Mouse (Mus musculus) thymus, adult 2 months (tissue): Measurements from ENCODE around the gene Kmt2d. TPM values are rescaled to one million over a fixed set of nuclear protein-coding genes. Genes with fewer than 3 reads are reported as not detected.

ENCODE experiments used
- DNase-seq: peaks from one replicate; pipeline ENCODE4 v3.0.0; 2021
- H3K27ac ChIP-seq: fragments of 200-500 bp; 2 replicates; pipeline ENCODE4 v1.5.1; 2012; ENCODE audit warnings: low read length, control low read depth; ENCODE audit not compliant: control insufficient read depth, insufficient read depth
- H3K27me3 ChIP-seq: fragments of 200-500 bp; 2 replicates; pipeline ENCODE4 v1.6.1; 2012; ENCODE audit warnings: mild to moderate bottlenecking, low read length, moderate library complexity, mixed read lengths; ENCODE audit not compliant: control insufficient read depth, insufficient read depth
- H3K36me3 ChIP-seq: fragments of 200-500 bp; 2 replicates; pipeline ENCODE4 v1.6.1; 2012; ENCODE audit warnings: mild to moderate bottlenecking, low read length, moderate library complexity; ENCODE audit not compliant: control insufficient read depth, insufficient read depth
- H3K4me1 ChIP-seq: fragments of 200-500 bp; replicated peaks from 2 replicates; pipeline ENCODE4 v1.6.1; 2012; ENCODE audit warnings: low read length; ENCODE audit not compliant: control insufficient read depth, insufficient read depth
- H3K4me3 ChIP-seq: fragments of 200-500 bp; 2 replicates; pipeline ENCODE4 v1.5.1; 2012; ENCODE audit warnings: mild to moderate bottlenecking, low read length, control low read depth, moderate library complexity; ENCODE audit not compliant: control insufficient read depth, insufficient read depth
- CTCF ChIP-seq: fragments of 200-500 bp; IDR thresholded peaks from 2 replicates; pipeline ENCODE4 v1.5.1; 2012; ENCODE audit warnings: mild to moderate bottlenecking, control low read depth, low read length, moderate library complexity, borderline replicate concordance; ENCODE audit not compliant: control insufficient read depth, poor library complexity, insufficient read depth; ENCODE audit errors: extremely low read depth
- POLR2A ChIP-seq: fragments of 200-500 bp; IDR thresholded peaks from 2 replicates; pipeline ENCODE4 v1.6.1; 2012; ENCODE audit warnings: mild to moderate bottlenecking, low read length, control low read depth, moderate library complexity; ENCODE audit not compliant: control insufficient read depth, poor library complexity, insufficient read depth; ENCODE audit errors: extremely low read depth
- WGBS: fragments of 180-500 bp; shearing (Covaris S2); methylation state at CpG from one replicate; pipeline ENCODE4 v1.1.7; 2018; 5-methylcytosine and 5-hydroxymethylcytosine counted together
- polyA plus RNA-seq: library from polyadenylated mRNA; depleted of rRNA; stranded (reverse); fragments of >200 nt; gene quantifications from 2 replicates; pipeline ENCODE4 v1.2.3, GENCODE M21; 2012

Kmt2d gene
- polyA plus RNA-seq, 1 experiment = 69.1 TPM

DNA sequence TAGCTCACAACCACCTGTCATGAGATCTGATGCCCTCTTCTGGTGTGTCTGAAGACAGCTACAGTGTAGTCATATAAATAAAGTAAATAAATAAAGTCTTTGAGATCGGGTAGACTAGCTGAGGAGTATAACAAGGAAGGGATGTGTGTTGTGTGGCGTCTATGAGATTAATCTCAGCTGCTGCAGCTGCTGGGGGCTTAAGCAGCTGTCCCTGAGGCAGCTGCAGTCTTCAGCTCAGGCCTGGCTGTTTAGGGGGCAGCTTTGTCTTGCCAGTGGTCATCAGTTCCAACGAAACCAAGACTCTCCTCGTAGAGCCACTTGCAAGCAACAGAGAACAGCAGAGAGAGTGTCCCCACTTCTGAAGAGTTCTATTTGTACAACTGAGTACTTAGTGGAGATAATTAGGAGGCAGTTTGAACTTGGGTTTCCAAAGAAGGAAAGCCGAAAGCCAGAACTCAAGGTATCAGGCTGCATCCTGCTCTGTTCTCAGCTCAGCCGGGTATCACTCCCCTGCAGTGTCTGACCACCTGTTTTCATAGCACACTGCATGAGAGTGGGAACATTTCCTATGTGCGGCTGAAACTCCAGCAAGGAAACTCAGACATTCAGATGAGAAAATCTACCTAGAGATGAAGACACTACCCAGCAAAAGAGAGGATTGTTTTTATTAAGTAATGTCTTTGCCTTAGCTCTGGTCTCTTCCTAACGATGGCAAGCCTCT is 15.8 kb upstream of the Kmt2d start:
- no peaks in the 10 kb centered on the region; the same call in 1 of the 2 replicates for H3K27me3 ChIP-seq
- H3K27ac ChIP-seq = no peak overlapping the region
- no peak overlapping the region for H3K4me3 ChIP-seq
- 0 out of 2 replicates have a peak, but pooled peaks cover 2% of the 10 kb centered on the region for H3K4me1 ChIP-seq
- no peaks in the 10 kb centered on the region for H3K36me3 ChIP-seq
- DNase-seq = no peak
- 85% methylated on average over 8 of the region's 8 CpGs for WGBS
- TF ChIP-seq CTCF = no peak
- no peak for TF ChIP-seq POLR2A

DNA sequence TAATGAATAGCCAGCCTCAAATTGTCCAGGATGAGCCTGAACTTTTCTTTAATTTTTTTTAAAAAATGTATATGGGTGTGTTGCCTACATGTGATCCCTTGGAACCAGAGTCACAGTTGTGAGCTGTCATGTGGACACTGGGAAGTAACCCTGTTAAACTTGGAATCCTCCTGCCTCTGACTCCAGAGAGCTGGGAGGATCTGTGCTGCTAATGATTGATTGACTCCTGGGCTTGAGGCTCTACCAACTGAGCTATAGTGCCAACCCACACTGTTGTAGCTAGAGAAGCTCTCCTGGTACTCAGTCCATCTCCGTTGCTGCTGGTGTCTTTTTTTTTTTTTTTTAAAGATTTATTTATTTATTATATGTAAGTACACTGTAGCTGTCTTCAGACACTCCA is 13.1 kb upstream of the Kmt2d start:
- 88% methylated on average over 1 of the region's 1 CpGs for WGBS

DNA sequence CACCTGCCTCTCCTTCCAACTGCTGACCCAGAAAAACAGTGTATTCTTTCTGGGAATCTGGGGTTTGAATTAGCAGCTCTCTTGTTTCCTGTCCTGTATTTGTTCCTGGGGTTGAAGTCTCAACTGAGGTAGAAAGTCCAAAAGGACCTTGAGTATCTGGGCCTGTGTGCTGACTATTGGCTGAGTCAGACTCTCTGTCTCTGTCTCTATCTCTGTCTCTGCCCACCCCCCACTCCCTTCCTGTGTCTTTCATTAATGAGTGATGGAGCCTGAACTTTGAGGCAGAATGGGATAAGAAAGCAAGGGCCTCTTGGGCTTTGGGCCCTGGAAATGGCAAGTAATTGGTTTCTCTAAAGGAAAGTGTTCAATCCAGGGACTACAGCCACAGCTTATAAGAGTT is 12.7 kb upstream of the Kmt2d start:
- H3K4me1 ChIP-seq = peaks cover 9% of the 10 kb centered on the region
- no peak overlapping the region for H3K4me3 ChIP-seq
- H3K27me3 ChIP-seq = no peaks in the 10 kb centered on the region
- no peak overlapping the region for H3K27ac ChIP-seq
- no peak for DNase-seq
- TF ChIP-seq POLR2A = no peak
- TF ChIP-seq CTCF = no peak
- H3K36me3 ChIP-seq = no peaks in the 10 kb centered on the region

More for the DNA sequence above, 13.1 kb upstream of the Kmt2d start:
- H3K27ac ChIP-seq = no peak overlapping the region
- H3K4me1 ChIP-seq = peaks cover 9% of the 10 kb centered on the region
- H3K27me3 ChIP-seq = no peaks in the 10 kb centered on the region
- no peak overlapping the region for H3K4me3 ChIP-seq
- no peaks in the 10 kb centered on the region for H3K36me3 ChIP-seq
- no peak for TF ChIP-seq POLR2A
- TF ChIP-seq CTCF = no peak
- no peak for DNase-seq

DNA sequence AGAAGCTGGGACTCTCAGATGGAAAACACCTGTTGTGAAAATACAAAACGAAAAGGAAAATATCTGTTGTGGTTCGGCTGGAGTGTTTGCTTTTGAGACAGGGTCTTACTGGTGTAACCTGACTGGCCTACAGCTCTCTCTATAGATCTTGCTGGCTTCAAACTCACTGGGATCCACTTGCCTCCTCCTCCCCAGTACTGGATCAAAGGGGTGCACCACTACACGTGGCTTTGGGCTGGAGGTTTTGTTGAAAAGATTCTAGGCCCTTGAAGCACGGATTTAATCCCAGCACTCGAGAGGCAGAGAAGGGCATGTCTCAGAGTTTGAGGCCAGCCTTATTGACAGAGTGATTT is 10.6 kb upstream of the Kmt2d start:
- no peak overlapping the region for H3K27ac ChIP-seq
- 15% methylated on average over 5 of the region's 5 CpGs for WGBS

DNA sequence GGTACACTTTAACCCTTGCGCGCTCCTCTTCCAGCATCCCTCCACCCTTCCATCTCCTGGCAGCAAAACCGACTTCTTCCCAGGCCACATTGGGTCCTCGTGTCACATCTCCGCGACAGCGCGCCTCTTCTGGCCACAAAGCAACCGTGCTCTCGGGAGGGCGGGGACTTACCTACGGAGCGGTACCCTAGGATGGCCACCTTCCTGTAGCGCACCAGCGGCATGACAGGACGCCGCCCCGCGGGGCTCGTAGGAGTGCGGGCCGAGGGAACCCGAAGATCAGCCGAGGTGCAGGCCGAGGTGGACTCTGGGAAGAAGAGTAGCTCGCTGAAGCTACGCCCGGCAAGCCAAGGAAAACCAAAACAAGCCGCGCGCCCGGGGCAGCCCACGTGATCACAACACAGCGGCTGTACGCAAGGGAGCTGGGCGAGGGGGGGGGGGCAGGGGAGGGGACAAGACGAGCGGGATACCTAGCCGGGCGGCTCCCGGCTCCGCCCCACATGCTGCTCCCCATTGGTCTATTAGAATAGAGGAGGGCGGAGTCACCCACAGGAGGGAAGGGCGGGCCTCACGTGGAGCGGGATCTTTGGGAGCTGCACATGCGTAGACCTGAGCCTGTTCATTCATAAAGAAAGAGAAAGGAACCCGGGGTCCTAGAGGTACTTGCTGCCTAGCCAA is 10.1 kb upstream of the Kmt2d start:
- Histone ChIP-seq H3K4me1 (peaks cover 9% of the 10 kb centered on the region), H3K36me3 (no peaks in the 10 kb centered on the region), H3K27ac (no peak overlapping the region), H3K27me3 (no peaks in the 10 kb centered on the region), H3K4me3 (peak overlapping the region; percentile 68)
- under 1% methylated on average over 47 of the region's 48 CpGs for WGBS
- DNase-seq = peak; percentile 89
- TF ChIP-seq POLR2A (0 out of 2 replicates have a peak, but pooled peaks have one; percentile 65), CTCF (peak; percentile 71; the same call in 1 of the 2 replicates)

More for the DNA sequence above, 10.6 kb upstream of the Kmt2d start:
- no peak for DNase-seq
- H3K4me3 ChIP-seq = no peak overlapping the region
- no peaks in the 10 kb centered on the region for H3K27me3 ChIP-seq
- H3K4me1 ChIP-seq = peaks cover 9% of the 10 kb centered on the region
- H3K36me3 ChIP-seq = no peaks in the 10 kb centered on the region
- no peak for TF ChIP-seq CTCF
- TF ChIP-seq POLR2A = no peak

DNA sequence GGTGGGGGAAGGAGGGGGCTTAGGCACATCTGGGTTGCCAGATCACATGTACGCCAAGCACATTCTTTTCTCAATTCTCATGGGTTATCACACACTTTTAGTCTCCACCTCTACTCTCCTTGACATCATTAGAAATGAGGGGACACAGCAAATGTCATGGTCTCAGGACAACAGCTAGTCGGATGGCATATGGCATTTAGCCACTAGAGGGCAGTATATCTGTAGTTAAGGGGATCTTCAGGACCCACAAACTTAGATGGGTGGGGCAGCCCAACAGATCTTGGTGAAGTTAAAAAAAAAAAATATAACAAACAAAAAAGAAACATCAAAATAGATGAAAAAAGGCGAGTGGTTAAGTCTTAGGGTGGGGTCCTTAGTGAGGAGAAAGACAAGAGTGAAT is 6.3 kb upstream of the Kmt2d start:
- Histone ChIP-seq H3K36me3 (no peaks in the 10 kb centered on the region), H3K27ac (no peak overlapping the region), H3K27me3 (no peaks in the 10 kb centered on the region), H3K4me1 (peaks cover 11% of the 10 kb centered on the region), H3K4me3 (no peak overlapping the region)
- TF ChIP-seq POLR2A = no peak
- no peak for TF ChIP-seq CTCF
- DNase-seq = peak; percentile 68
- WGBS = 24% methylated on average over 3 of the region's 3 CpGs
